Mouse (Mus musculus): Measurements from ENCODE around the gene Kcna2. TPM values are rescaled to one million over a fixed set of nuclear protein-coding genes. Genes with fewer than 3 reads are reported as not detected.
A peak's percentile ranks its signal among the peaks of the same experiment; 100 is the strongest.

Gene Kcna2
- polyA plus RNA-seq, 1 experiment = 46.9 TPM

GRCm38 (mm10) chr3:107094028-107094427, 6.9 kb upstream of the Kcna2 start:
- no peak overlapping the region for H3K4me3 ChIP-seq (ENCODE audit: insufficient read depth, low read depth, low read length)
- 8% methylated on average over 4 of the region's 4 CpGs for WGBS
- no peak for TF ChIP-seq CTCF (IDR thresholded peaks at IDR 0.05; ENCODE audit: insufficient read depth, low read depth, low read length)
- no peak for TF ChIP-seq POLR2A (IDR thresholded peaks at IDR 0.05; ENCODE audit: insufficient read depth, low read depth, low read length)
- H3K4me1 ChIP-seq (ENCODE audit: control insufficient read depth, insufficient read depth, low read length) = peaks cover 4% of the 10 kb centered on the region
- no peak overlapping the region for H3K27ac ChIP-seq (ENCODE audit: insufficient read depth, low read depth, low read length)

GRCm38 (mm10) chr3:107096269-107096731, 4.6 kb upstream of the Kcna2 start:
- Histone ChIP-seq H3K27ac (ENCODE audit: insufficient read depth, low read depth, low read length) (no peak overlapping the region), H3K4me1 (ENCODE audit: control insufficient read depth, insufficient read depth, low read length) (peaks cover 7% of the 10 kb centered on the region), H3K4me3 (ENCODE audit: insufficient read depth, low read depth, low read length) (no peak overlapping the region)
- TF ChIP-seq POLR2A (IDR thresholded peaks at IDR 0.05; ENCODE audit: insufficient read depth, low read depth, low read length) = no peak
- no peak for TF ChIP-seq CTCF (IDR thresholded peaks at IDR 0.05; ENCODE audit: insufficient read depth, low read depth, low read length)
- 86% methylated on average over 3 of the region's 3 CpGs for WGBS

- 76% methylated on average over 2 of the region's 2 CpGs for WGBS
- Histone ChIP-seq H3K27ac (ENCODE audit: insufficient read depth, low read depth, low read length) (no peak overlapping the region), H3K4me3 (ENCODE audit: insufficient read depth, low read depth, low read length) (no peak overlapping the region), H3K4me1 (ENCODE audit: control insufficient read depth, insufficient read depth, low read length) (peaks cover 20% of the 10 kb centered on the region)
- TF ChIP-seq POLR2A (IDR thresholded peaks at IDR 0.05; ENCODE audit: insufficient read depth, low read depth, low read length) = no peak
- no peak for TF ChIP-seq CTCF (IDR thresholded peaks at IDR 0.05; ENCODE audit: insufficient read depth, low read depth, low read length)
Observed at GRCm38 (mm10) chr3:107099866-107100265, 1.1 kb upstream of the Kcna2 start.

- Histone ChIP-seq H3K4me3 (ENCODE audit: insufficient read depth, low read depth, low read length) (peak overlapping the region; percentile 60), H3K27ac (ENCODE audit: insufficient read depth, low read depth, low read length) (peak overlapping the region; percentile 63), H3K4me1 (ENCODE audit: control insufficient read depth, insufficient read depth, low read length) (peaks cover 20% of the 10 kb centered on the region)
- WGBS = under 1% methylated on average over 41 of the region's 41 CpGs
- TF ChIP-seq CTCF (IDR thresholded peaks at IDR 0.05; ENCODE audit: insufficient read depth, low read depth, low read length) = no peak
- no peak for TF ChIP-seq POLR2A (IDR thresholded peaks at IDR 0.05; ENCODE audit: insufficient read depth, low read depth, low read length)
Observed at GRCm38 (mm10) chr3:107101456-107101786, 475 bp downstream of the Kcna2 start.

- Histone ChIP-seq H3K27ac (ENCODE audit: insufficient read depth, low read depth, low read length) (peak overlapping the region; percentile 63), H3K4me3 (ENCODE audit: insufficient read depth, low read depth, low read length) (peak overlapping the region; percentile 60), H3K4me1 (ENCODE audit: control insufficient read depth, insufficient read depth, low read length) (peaks cover 20% of the 10 kb centered on the region)
- WGBS = under 1% methylated on average over 53 of the region's 53 CpGs
- TF ChIP-seq POLR2A (IDR thresholded peaks at IDR 0.05; ENCODE audit: insufficient read depth, low read depth, low read length) (no peak), CTCF (IDR thresholded peaks at IDR 0.05; ENCODE audit: insufficient read depth, low read depth, low read length) (0 out of 2 replicates have a peak, but pooled peaks have one; percentile 16)
Observed at GRCm38 (mm10) chr3:107101787-107102651, 1.1 kb downstream of the Kcna2 start.

- TF ChIP-seq CTCF (IDR thresholded peaks at IDR 0.05; ENCODE audit: insufficient read depth, low read depth, low read length) (no peak), POLR2A (IDR thresholded peaks at IDR 0.05; ENCODE audit: insufficient read depth, low read depth, low read length) (no peak)
- peaks cover 20% of the 10 kb centered on the region for H3K4me1 ChIP-seq (ENCODE audit: control insufficient read depth, insufficient read depth, low read length)
- WGBS = 54% methylated on average over 7 of the region's 7 CpGs
- peak overlapping the region; percentile 60 for H3K4me3 ChIP-seq (ENCODE audit: insufficient read depth, low read depth, low read length)
- H3K27ac ChIP-seq (ENCODE audit: insufficient read depth, low read depth, low read length) = peak overlapping the region; percentile 63; the same call in 1 of the 2 replicates
Observed at GRCm38 (mm10) chr3:107103041-107103440, 2.1 kb downstream of the Kcna2 start.

GRCm38 (mm10) chr3:107103462-107103861, 2.5 kb downstream of the Kcna2 start:
- Histone ChIP-seq H3K4me1 (ENCODE audit: control insufficient read depth, insufficient read depth, low read length) (peaks cover 20% of the 10 kb centered on the region), H3K27ac (ENCODE audit: insufficient read depth, low read depth, low read length) (0 out of 2 replicates have a peak overlapping the region, but pooled peaks have one; percentile 63), H3K4me3 (ENCODE audit: insufficient read depth, low read depth, low read length) (no peak overlapping the region)
- TF ChIP-seq CTCF (IDR thresholded peaks at IDR 0.05; ENCODE audit: insufficient read depth, low read depth, low read length) (no peak), POLR2A (IDR thresholded peaks at IDR 0.05; ENCODE audit: insufficient read depth, low read depth, low read length) (no peak)
- WGBS = 89% methylated on average over 3 of the region's 3 CpGs

GRCm38 (mm10) chr3:107105986-107106385, 5.0 kb downstream of the Kcna2 start:
- no peak overlapping the region for H3K27ac ChIP-seq (ENCODE audit: insufficient read depth, low read depth, low read length)
- TF ChIP-seq POLR2A (IDR thresholded peaks at IDR 0.05; ENCODE audit: insufficient read depth, low read depth, low read length) = no peak
- TF ChIP-seq CTCF (IDR thresholded peaks at IDR 0.05; ENCODE audit: insufficient read depth, low read depth, low read length) = no peak
- peaks cover 16% of the 10 kb centered on the region for H3K4me1 ChIP-seq (ENCODE audit: control insufficient read depth, insufficient read depth, low read length)
- WGBS = 59% methylated on average over 6 of the region's 6 CpGs
- H3K4me3 ChIP-seq (ENCODE audit: insufficient read depth, low read depth, low read length) = no peak overlapping the region

GRCm38 (mm10) chr3:107112498-107112897, 11.6 kb downstream of the Kcna2 start:
- Histone ChIP-seq H3K4me1 (ENCODE audit: control insufficient read depth, insufficient read depth, low read length) (peaks cover 13% of the 10 kb centered on the region), H3K4me3 (ENCODE audit: insufficient read depth, low read depth, low read length) (no peak overlapping the region), H3K27ac (ENCODE audit: insufficient read depth, low read depth, low read length) (0 out of 2 replicates have a peak overlapping the region, but pooled peaks have one; percentile 58)
- WGBS = 59% methylated on average over 4 of the region's 4 CpGs
- no peak for TF ChIP-seq CTCF (IDR thresholded peaks at IDR 0.05; ENCODE audit: insufficient read depth, low read depth, low read length)
- TF ChIP-seq POLR2A (IDR thresholded peaks at IDR 0.05; ENCODE audit: insufficient read depth, low read depth, low read length) = no peak

Data from olfactory bulb, adult 2 months (tissue).